Mouse (Mus musculus) heart, postnatal 25 days (tissue): ENCODE measurements around the gene Wdfy3. TPM values are rescaled to one million over a fixed set of nuclear protein-coding genes. Genes with fewer than 3 reads are reported as not detected.
"Not testable (repeated sequence)": the region's sequence is repeated elsewhere in the genome, so short reads cannot be mapped to it uniquely, and the experiment has no call there.

Source experiments
- DNase-seq: peaks from one replicate; pipeline ENCODE4 v3.0.0; 2022; ENCODE audit warnings: low spot score
- intact Hi-C: fragments of 180-260 bp; cut with DNase I; formaldehyde crosslinking; loops from one replicate; pipeline ENCODE4 v1.15.1; 2025
- total RNA-seq, 2 experiments: library from RNA; stranded (reverse); gene quantifications; 2 replicates each; pipeline ENCODE4 v1.2.3; 2021

Wdfy3 gene
- total RNA-seq, 2 experiments from 2014 or later: 28.7 to 33.1 TPM

DNA sequence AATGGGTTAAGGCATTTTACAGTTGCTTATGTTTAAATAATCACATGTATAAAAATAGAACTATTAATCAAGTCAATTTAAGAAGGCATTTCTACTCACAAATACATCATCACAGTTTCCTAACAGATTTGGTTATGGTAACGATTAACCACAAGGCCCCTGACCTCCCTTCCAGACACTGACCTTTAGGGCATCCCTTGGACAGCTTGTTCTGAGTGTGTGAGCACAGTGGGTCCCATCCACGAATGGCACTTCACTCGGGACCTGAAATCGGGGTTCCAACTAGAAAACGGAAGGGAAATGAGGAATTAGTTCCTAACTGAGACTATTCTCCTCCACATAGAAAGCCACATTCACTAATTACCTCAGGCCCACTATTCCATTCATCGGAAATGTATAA lies 60.1 kb downstream of the Wdfy3 start:
- intact Hi-C loops: no loop called here
- no peak for DNase-seq

DNA sequence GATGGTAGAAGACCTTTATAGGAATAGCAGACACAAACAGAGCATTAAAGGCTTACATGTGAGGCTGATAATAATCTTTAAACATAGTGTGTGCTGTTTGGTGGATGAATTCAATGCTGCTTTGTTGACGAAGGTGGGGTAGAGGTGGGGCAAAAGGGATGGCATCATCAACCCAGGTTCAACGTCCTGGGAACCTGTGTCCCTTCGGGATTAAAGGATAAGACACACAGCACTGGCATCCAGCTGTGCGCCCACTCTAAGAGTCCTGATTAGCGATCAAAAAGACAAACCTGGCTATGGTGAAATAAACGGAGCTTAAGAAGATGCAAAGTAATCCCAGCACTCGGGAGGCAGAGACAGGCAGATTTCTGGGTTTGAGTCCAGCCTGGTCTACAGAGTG lies 61.0 kb downstream of the Wdfy3 start:
- no peak for DNase-seq
- intact Hi-C loops: no loop called here

DNA sequence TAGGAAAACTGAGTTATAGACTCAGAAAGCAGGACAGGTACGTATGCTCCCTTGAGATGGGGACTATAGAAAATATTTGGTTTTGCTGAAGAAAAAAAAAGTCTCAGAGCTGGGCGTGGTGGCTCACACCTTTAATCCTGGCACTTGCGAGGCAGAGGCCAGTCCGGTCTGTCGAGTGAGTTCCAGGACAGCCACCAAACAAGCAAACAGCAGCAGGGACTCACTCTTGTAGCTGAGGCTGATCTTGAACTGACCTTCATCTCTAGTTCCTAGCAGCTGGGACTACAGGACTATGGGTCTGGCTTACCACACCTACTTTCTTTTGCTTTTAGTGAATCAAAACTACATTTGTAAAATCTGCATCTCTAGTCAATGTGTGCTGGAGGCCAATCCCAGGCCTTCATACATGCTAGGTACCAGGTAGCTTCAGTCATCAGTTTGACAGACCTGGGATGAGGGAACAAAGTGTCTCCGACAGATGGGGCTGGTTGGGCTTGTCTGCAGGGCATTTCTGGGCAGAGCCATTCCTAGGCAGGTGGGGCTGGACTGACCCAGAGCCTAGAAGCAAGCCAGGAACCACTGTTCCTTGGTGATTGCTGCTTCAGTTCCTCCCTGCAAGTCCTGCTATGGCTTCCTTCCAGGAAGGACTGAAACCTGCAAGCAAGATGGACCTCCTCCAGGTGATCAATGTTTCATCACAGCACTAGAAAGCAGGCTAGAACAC lies 63.3 kb downstream of the Wdfy3 start:
- no peak for DNase-seq
- intact Hi-C loops: no loop called here

DNA sequence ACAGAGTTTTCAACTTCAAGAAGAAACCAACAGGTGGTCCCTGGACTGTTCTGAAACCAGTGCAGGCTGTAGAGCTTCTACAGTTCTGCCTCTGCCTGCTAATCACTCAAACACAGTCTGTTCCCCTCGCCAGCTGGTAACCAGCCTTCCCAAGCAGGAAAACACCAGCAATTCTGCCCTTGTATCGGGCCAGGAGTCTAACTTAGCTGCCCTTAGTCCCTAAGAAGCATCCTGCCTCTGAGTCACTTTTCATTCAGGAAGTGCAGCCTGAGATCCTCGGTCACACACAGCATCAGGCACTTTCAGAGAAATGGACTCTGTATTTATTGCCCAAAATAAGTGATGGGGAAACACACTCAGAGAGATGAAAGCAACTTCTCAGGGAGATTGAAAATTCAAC lies 66.3 kb downstream of the Wdfy3 start:
- DNase-seq: no peak
- intact Hi-C loops: loop anchor here (5.0 kb wide), 1 partner anchor 69 kb away; no protein-coding TSS in a partner anchor

DNA sequence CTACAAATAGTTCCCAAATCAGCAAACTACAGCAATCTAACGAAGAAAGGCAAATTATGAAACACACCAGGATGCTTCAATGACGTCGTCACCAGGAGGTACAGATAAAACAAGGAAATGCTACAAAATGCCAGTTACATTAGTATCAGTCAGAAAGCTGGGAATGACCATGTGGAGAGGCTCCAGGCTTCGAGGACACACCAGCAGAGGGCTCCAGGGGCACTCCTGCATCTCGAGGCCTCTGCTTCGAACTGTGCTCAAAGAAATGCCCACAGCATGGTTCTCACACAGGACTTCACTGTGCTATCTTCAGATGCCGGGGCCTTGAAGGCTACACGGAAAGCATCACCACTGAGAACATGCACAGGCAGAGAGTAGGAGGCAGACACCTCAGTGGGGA lies 68.7 kb downstream of the Wdfy3 start:
- intact Hi-C loops: loop anchor here (5.0 kb wide), 1 partner anchor 71 kb away; no protein-coding TSS in a partner anchor
- no peak for DNase-seq

DNA sequence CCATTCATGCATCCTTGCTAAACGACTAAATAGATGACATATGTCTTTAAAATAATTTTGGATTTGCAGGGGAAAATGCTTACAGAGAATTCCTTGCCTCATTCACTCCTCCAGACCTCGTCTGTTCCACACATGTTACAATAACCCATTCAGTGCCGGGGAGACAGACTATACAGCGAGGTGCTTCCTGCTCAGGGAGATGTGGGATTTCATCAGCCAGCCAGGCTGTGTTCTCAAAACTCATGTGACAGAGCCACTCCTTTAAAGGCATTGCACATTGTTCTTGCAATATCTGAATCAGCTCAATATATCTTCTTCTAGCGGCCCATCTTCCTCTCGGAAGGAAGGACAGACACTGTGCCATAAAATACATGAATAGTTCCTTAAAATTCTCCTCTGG lies 70.8 kb downstream of the Wdfy3 start:
- intact Hi-C loops: loop anchor here (5.0 kb wide), 1 partner anchor 47 kb away; no protein-coding TSS in a partner anchor

DNA sequence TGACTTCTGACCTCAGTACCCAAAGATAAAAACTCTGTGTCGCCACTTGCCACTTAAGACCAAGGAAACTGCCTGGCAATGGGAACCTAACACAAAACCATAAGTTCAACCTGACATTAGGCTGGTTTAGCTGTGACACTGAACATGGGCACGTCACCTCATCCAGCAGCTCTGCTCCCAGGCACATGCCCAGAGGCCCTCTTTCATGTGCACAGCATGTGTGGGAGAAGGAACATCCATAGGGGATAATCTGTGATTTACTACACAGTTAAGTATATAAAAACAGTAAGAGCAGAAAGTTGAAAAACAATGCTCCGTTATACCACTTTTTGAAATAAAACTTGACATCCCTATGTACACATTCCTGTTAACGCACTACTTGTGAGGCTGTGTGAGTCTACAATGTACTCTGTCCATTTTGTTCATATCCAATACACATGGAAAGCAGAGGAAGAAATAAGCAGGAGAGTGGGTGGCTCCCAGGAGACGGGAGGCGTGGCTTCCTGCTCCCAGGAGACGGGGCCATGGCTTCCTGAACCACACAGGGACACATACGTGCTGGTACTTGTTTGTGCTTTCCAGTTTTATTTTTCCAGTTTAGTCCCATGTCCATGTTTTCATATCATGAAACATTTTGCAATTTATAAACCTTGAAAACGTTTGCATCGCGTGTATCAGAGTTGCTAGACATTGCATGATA lies 73.5 kb downstream of the Wdfy3 start:
- intact Hi-C loops: loop anchor here (5.0 kb wide), 1 partner anchor 44 kb away; no protein-coding TSS in a partner anchor

More for the DNA sequence above, 70.8 kb downstream of the Wdfy3 start:
- no peak for DNase-seq

DNA sequence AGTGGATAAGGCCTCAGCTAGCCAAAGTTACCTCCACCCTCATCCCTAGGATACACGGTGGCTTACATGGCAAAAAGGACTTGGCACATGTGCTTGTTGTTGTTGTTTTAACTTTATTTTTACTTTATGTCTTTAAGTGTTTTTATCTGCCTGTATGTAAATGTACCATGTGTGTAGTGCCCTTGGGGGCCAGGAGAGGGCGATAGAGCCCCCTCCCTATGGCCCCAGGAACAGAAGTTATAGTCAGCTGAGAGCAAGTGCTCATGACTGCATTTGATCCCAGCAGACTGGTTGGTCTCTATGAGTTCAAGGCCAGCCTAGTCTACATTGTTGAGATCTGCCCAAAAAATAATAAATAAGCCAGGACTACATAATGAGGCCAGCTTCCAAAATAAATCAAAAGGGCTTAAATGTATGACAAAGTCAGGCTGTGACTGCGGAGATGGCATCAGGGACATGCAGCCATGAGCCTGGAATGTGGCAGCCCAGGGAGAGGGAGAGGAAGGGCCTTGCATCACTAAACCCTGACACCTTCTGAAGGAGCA lies 74.2 kb downstream of the Wdfy3 start:
- intact Hi-C loops: loop anchor here (5.0 kb wide), 1 partner anchor 43 kb away; no protein-coding TSS in a partner anchor
- no peak for DNase-seq

More for the DNA sequence above, 73.5 kb downstream of the Wdfy3 start:
- peak; percentile 20 for DNase-seq

DNA sequence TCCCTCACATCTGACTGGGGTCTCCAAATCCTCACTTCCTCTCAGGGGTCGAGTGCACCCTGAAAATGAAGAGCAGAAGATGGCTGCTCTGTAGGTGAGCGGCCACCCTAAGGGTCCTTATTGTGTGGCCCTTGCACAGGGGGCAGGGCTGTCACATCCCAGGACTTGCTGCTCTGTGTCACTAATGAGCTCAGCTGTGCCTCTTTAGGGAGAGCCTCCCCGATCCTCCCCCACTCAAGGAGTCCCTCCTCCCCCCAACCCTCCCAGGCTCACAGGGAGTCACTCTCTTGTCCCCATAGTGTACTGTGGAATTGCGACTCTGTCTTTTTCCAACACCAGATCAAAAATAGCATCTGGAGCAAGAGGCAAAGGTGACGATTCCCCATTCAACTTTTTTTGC lies 75.7 kb downstream of the Wdfy3 start:
- intact Hi-C loops: no loop called here
- no peak for DNase-seq

DNA sequence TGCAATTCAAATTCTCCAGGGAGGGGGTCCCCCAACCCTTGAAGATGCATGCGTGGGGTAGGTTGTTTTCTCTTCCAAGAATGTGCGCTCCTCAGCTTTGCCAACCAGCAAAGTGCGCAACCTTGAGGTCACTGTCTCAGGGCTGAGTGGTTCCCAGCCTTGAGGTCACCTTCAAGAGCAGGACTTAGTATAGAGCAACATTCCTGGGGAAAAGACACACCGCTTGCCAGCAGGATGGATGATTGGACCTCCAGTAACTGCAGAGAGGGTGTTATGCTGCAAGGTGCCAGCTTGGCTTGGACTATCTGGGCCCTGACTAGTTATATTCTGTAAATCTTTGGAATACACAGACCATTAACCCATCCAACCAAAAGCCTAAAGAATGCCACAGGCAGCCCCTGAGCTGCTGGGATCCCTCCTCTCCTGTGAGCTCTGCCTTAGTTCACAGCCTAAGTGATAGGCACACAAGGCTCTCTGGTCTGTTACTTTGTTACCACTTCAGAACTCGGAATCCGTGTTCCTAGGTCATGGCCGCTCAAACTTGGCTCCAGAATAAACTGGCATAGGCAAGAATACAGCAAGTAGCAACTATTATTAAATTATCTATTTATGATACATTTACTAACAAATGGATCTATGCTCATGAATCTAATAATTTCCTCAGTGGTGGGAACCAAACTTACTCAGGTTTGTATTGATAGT lies 76.6 kb downstream of the Wdfy3 start:
- intact Hi-C loops: no loop called here
- no peak for DNase-seq

DNA sequence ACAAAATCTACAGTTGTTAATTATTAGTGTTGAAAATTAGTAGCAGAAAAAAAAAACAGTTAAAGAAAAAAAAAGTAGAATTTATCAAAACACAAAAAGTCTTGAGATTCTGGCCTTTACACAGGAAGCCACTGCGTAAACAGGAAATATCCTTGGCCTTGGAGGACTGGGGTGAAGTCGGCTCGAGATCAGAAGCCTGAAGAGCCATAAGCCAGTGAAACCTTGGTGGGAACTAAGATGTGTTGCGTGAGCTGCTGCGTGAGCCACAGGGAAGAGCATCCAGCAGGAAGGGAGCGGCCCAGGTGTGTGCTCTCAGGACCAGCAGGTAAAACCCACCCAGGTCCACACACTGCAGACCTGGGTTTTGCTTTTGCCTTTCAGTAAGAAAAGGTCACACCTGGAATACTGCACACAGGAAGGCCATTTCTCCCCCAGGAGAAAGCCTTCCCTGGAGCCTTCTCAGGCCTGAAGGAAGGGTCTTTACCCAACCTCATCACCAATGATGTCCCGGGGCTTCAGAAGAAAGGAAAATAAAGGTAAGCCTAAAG lies 79.3 kb downstream of the Wdfy3 start:
- no peak for DNase-seq
- intact Hi-C loops: no loop called here

DNA sequence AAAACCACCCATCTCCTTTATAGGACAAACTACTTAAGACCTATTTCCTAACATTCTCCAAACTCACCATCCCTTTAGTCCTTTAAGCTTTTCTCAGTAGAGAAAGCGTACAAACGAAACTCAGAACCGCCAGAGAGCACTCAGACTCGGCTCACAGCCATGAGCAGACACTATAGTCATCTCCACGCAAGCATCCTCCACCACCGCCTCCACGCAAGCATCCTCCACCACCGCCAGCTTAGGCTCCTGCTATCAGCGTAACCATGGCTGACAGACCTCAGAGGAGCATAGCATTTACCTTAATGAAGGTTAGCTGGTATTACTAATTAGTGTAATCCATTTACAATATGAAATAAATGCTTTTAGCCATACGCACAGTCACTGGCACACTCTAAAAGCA lies 81.2 kb downstream of the Wdfy3 start:
- intact Hi-C loops: no loop called here

DNA sequence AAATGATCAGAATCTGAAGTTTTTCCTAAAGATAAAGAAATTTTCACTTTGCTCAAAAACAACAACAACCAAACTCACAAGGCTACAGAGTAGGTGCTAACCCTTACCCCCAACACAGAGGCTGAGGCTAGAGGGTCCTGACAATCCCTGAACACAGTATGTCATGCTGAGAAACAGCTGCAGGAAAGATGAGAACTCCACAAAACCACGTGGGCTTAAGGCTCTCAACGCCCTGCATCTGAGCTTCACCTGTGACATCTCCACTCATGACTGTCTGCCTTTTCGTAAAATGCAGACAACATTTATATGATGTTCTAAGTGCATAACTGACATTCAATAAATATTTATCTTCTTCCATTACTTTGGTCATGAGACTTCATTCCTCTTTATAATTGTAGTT lies 83.0 kb downstream of the Wdfy3 start:
- intact Hi-C loops: no loop called here
- DNase-seq: no peak

More for the DNA sequence above, 81.2 kb downstream of the Wdfy3 start:
- DNase-seq: no peak

DNA sequence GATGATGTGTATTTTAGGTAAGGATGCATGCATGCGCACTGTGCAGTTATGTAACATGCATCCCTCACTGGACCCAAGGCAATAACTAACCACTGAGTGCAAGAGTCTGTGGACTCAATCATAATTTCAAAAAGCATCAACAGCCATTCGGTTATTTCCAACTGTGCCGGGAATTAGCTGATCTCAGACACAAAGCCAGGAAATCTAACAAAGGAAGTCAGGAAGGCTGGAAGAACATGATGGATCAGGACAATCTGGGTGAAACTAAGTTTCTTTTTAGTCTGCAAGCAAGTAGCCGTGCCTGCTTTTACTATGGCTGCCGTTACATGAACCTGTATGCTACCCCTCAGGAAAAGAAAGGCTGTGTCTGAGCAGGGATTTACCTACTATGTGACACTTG lies 87.5 kb downstream of the Wdfy3 start:
- intact Hi-C loops: no loop called here
- DNase-seq: no peak

DNA sequence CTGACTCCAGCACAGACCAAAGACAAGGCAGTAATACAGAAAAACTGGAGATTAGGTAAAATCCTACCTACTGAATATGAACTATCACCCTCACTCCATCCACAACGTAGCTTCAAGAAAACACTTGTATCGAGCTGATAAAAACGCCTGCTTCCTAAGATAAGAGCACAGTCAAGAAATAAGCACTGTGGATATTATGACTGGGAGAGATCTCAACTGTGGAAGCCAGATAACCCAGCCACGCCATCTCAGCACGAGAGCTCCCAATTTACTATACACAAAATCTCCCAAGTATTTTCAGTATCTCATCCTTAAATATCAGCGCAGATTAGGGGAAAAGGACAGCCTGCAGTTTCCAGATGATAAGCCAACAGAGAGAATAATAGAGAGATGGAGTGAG lies 90.1 kb downstream of the Wdfy3 start:
- no peak for DNase-seq
- intact Hi-C loops: no loop called here

DNA sequence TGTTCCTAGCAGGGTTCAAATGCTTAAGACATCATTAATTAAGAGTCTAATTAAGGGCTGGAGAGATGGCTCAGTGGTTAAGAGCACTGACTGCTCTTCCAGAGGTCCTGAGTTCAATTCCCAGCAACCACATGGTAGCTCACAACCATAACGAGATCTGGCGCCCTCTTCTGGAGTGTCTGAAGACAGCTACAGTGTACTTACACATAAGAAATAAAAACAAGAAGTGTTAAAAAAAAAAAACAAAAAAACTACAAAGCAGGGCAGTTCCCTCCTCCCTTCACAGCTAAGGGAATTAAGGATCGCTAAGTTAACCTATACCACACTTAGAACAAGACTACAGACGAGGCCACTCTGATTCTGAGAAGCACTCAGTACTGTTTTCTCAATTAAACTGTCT lies 97.1 kb downstream of the Wdfy3 start:
- DNase-seq: not testable (repeated sequence)

DNA sequence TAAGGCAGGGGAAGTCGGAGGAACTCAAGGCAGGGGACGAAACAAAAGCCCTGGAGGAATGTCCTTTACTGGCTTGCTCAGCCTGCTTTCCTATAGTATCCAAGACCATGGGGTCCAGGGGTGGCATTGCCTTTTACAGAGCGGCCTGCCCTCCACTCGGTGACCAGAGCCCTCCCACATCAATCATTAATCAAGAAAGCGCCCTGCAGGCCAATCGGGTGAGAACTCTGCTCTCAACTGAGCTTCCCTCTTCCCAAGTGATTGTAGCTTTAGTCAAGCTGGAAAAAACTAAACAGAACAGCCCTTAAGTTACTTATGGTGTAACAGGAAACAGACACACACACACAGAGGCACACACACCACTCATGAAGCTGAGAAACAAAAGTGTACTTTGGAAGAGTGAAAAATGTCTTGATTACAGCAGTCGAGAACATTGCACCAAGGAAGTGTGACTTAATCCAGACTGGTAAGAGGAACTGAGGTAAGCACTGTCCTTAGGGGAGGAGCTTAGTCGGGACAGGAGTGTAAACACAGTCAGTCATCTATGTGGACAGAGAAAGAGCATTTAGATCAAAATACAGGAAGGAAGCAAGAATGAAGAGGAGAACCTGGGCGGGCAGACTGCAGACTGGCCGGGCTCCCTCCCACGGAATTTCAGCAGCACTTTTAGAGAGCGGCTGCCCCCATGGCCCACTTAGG lies 101.4 kb downstream of the Wdfy3 start:
- intact Hi-C loops: loop anchor here (2.0 kb wide), 1 partner anchor 32 kb away; no protein-coding TSS in a partner anchor
- no peak for DNase-seq

More for the DNA sequence above, 97.1 kb downstream of the Wdfy3 start:
- intact Hi-C loops: not testable (repeated sequence)

DNA sequence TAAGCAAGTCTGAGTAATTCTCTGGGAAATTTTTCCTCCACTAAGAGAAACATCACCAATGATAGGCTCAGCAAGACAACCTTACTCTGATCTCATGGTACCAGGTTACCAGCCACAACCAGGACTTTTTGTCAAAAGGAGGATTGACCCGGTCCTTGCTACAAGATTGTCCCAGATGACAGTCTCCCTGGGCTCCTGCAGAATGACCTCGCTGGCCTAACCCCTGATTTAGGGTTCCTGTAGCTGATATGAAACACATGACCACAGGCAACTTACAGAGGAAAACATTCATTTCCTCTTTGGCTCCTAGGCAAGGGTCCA lies 101.9 kb downstream of the Wdfy3 start:
- no peak for DNase-seq
- intact Hi-C loops: loop anchor here (2.0 kb wide), 1 partner anchor 31 kb away; no protein-coding TSS in a partner anchor

DNA sequence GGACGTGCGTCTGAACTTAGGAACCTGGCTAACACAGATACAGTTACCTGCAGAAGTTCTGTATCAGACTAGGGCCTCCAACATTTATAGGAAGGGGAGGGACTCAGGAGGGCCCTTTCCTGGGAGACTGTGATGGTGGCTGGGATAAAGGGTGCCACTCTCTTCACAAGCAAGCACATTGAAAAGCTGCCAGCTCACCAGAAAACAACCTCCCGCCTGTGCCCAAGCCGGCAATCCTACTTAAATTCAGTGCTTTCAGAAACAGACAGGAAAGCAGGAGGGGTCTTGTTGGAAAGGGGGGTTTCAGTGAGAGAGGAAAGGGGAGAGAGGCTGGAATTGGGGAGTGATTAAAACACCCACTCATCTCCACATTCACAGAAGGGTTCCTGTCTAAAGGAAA lies 106.9 kb downstream of the Wdfy3 start:
- no peak for DNase-seq
- intact Hi-C loops: no loop called here

DNA sequence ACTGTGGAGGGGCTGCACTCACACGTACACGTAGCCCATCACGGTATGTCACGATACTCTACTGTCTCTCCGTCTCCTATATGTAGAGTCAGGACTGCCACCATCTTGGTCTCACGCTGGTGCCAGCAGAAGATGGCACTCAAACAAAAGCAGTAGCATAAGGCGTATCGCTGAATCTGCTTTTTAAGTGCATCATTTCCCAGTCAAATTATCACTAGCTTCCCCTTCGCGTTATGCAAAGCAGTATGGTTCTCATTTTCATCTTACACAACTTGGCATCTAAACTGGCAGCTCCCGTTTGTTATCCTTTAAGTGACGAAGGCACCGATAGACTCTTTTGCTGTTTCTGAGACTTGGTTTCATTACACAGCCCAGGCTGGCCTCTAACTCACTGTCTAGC lies 110.4 kb downstream of the Wdfy3 start:
- DNase-seq: no peak
- intact Hi-C loops: no loop called here
